Mouse (Mus musculus): ENCODE data around the gene Chrm2. TPM values are rescaled to one million over a fixed set of nuclear protein-coding genes. Genes with fewer than 3 reads are reported as not detected.

The Chrm2 gene
- polyA plus RNA-seq, 1 experiment: 0.91 TPM

DNA sequence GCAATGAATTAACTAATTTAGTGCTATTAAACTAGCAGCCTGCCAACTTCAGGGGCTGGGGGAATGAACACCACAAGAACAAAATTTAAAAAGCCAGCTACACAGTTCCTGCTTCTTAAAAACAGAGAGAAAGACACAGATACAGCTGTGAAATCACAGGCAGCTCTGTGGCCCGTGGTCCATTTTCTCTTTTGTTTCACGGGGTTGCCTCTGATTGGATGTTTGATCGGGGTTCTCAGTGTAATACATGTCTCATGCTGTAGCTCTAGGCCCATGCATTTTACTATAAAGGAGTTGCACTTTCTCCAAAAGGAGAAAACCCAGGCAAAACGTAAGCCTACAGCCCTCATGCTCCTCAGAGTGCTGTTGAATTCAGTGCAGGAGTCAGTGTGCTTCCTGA is 128.6 kb downstream of the Chrm2 start:
- TF ChIP-seq POLR2A (IDR thresholded peaks at IDR 0.05; ENCODE audit: low read depth, low read length): no peak
- no peak for TF ChIP-seq CTCF (IDR thresholded peaks at IDR 0.05; ENCODE audit: extremely low read depth, insufficient read length, insufficient replicate concordance, low read depth, low read length)
- no peaks in the 10 kb centered on the region for H3K36me3 ChIP-seq (ENCODE audit: control insufficient read depth, insufficient read depth, low read length)
- H3K4me1 ChIP-seq (ENCODE audit: control insufficient read depth, insufficient read depth, insufficient read length, low read length): no peaks in the 10 kb centered on the region
- H3K27ac ChIP-seq (ENCODE audit: insufficient read depth, low read depth, low read length): no peak overlapping the region
- H3K27me3 ChIP-seq (ENCODE audit: control insufficient read depth, insufficient read depth, low read length): no peaks in the 10 kb centered on the region
- 63% methylated on average over 4 of the region's 4 CpGs for WGBS
- no peak overlapping the region for H3K4me3 ChIP-seq (ENCODE audit: low read depth, low read length)

GRCm38 (mm10) chr6:36517242-36517641 is 129.4 kb downstream of the Chrm2 start:
- Histone ChIP-seq H3K27me3 (ENCODE audit: control insufficient read depth, insufficient read depth, low read length) (no peaks in the 10 kb centered on the region), H3K4me3 (ENCODE audit: low read depth, low read length) (no peak overlapping the region), H3K4me1 (ENCODE audit: control insufficient read depth, insufficient read depth, insufficient read length, low read length) (no peaks in the 10 kb centered on the region), H3K27ac (ENCODE audit: insufficient read depth, low read depth, low read length) (no peak overlapping the region; the same call in 1 of the 2 replicates), H3K36me3 (ENCODE audit: control insufficient read depth, insufficient read depth, low read length) (no peaks in the 10 kb centered on the region)
- 56% methylated on average over 5 of the region's 5 CpGs for WGBS
- no peak for TF ChIP-seq POLR2A (IDR thresholded peaks at IDR 0.05; ENCODE audit: low read depth, low read length)
- TF ChIP-seq CTCF (IDR thresholded peaks at IDR 0.05; ENCODE audit: extremely low read depth, insufficient read length, insufficient replicate concordance, low read depth, low read length): no peak

GRCm38 (mm10) chr6:36523599-36523998 is 135.7 kb downstream of the Chrm2 start:
- WGBS: 93% methylated on average over 11 of the region's 11 CpGs
- Histone ChIP-seq H3K4me1 (ENCODE audit: control insufficient read depth, insufficient read depth, insufficient read length, low read length) (no peaks in the 10 kb centered on the region), H3K27me3 (ENCODE audit: control insufficient read depth, insufficient read depth, low read length) (no peaks in the 10 kb centered on the region), H3K36me3 (ENCODE audit: control insufficient read depth, insufficient read depth, low read length) (no peaks in the 10 kb centered on the region), H3K27ac (ENCODE audit: insufficient read depth, low read depth, low read length) (no peak overlapping the region), H3K4me3 (ENCODE audit: low read depth, low read length) (no peak overlapping the region)
- no peak for TF ChIP-seq CTCF (IDR thresholded peaks at IDR 0.05; ENCODE audit: extremely low read depth, insufficient read length, insufficient replicate concordance, low read depth, low read length)

DNA sequence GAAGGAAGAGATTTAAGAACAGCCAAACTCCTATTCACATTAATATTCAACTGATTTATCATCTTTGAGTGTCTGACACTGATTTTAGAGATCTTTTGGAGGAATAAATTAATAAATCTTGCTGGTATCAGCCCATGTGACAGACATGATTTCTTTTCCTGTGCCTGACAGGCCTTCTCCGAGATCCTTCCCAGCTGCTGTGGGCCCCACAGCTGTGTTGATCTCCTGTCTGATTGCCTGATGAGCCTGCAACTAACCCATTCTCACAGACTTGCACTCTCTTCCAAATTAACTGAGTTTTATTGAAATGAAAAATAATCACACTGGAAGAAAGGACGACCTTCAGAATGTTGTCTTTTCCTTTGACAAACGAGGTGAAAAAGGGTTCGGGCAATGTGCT is 140.6 kb downstream of the Chrm2 start:
- H3K4me1 ChIP-seq (ENCODE audit: control insufficient read depth, insufficient read depth, insufficient read length, low read length): no peaks in the 10 kb centered on the region
- no peaks in the 10 kb centered on the region for H3K27me3 ChIP-seq (ENCODE audit: control insufficient read depth, insufficient read depth, low read length)
- no peaks in the 10 kb centered on the region for H3K36me3 ChIP-seq (ENCODE audit: control insufficient read depth, insufficient read depth, low read length)
- no peak overlapping the region for H3K27ac ChIP-seq (ENCODE audit: insufficient read depth, low read depth, low read length)
- 63% methylated on average over 4 of the region's 4 CpGs for WGBS
- TF ChIP-seq CTCF (IDR thresholded peaks at IDR 0.05; ENCODE audit: extremely low read depth, insufficient read length, insufficient replicate concordance, low read depth, low read length): no peak
- no peak for TF ChIP-seq POLR2A (IDR thresholded peaks at IDR 0.05; ENCODE audit: low read depth, low read length)
- no peak overlapping the region for H3K4me3 ChIP-seq (ENCODE audit: low read depth, low read length)

GRCm38 (mm10) chr6:36541247-36541646 is 153.4 kb downstream of the Chrm2 start:
- Histone ChIP-seq H3K4me1 (ENCODE audit: control insufficient read depth, insufficient read depth, insufficient read length, low read length) (no peaks in the 10 kb centered on the region), H3K36me3 (ENCODE audit: control insufficient read depth, insufficient read depth, low read length) (no peaks in the 10 kb centered on the region), H3K4me3 (ENCODE audit: low read depth, low read length) (no peak overlapping the region), H3K27ac (ENCODE audit: insufficient read depth, low read depth, low read length) (no peak overlapping the region), H3K27me3 (ENCODE audit: control insufficient read depth, insufficient read depth, low read length) (no peaks in the 10 kb centered on the region)
- WGBS: 70% methylated on average over 6 of the region's 6 CpGs
- TF ChIP-seq CTCF (IDR thresholded peaks at IDR 0.05; ENCODE audit: extremely low read depth, insufficient read length, insufficient replicate concordance, low read depth, low read length) (no peak), POLR2A (IDR thresholded peaks at IDR 0.05; ENCODE audit: low read depth, low read length) (no peak)

DNA sequence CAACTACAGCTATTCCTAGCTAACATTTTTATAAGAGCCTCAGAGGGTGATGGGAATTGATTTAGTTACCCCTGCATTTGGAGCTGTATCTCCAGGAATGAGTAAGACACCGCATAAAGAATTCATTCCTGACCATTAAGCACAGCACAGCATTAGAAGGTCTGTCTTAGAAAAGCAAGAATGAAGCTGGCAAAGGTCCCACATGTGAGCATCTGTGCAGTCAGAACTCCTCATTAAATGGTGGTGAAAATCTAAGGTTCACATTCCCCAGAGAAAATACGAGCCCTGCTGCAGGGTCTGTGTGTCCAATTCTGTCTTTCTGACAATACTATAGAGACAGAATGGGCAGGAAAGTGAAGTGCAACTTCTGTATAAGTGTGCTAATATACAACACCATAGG is 179.0 kb downstream of the Chrm2 start:
- H3K36me3 ChIP-seq (ENCODE audit: control insufficient read depth, insufficient read depth, low read length): no peaks in the 10 kb centered on the region
- H3K27me3 ChIP-seq (ENCODE audit: control insufficient read depth, insufficient read depth, low read length): no peaks in the 10 kb centered on the region
- 79% methylated on average over 2 of the region's 2 CpGs for WGBS
- no peak overlapping the region for H3K4me3 ChIP-seq (ENCODE audit: low read depth, low read length)
- no peaks in the 10 kb centered on the region for H3K4me1 ChIP-seq (ENCODE audit: control insufficient read depth, insufficient read depth, insufficient read length, low read length)
- TF ChIP-seq POLR2A (IDR thresholded peaks at IDR 0.05; ENCODE audit: low read depth, low read length) (no peak), CTCF (IDR thresholded peaks at IDR 0.05; ENCODE audit: extremely low read depth, insufficient read length, insufficient replicate concordance, low read depth, low read length) (no peak)
- H3K27ac ChIP-seq (ENCODE audit: insufficient read depth, low read depth, low read length): no peak overlapping the region
